Mouse (Mus musculus) midbrain, postnatal 0 days (tissue): Measurements from ENCODE around the gene Anxa8. TPM values are rescaled to one million over a fixed set of nuclear protein-coding genes. Genes with fewer than 3 reads are reported as not detected.

Experiments
- ATAC-seq: fragments of 200-750 bp; cut with Nextera tagmentation; 2 replicates; pipeline ENCODE4 v1.8.0; 2017; ENCODE audit warnings: moderate number of reproducible peaks, mild to moderate bottlenecking, moderate TSS enrichment, moderate library complexity; ENCODE audit not compliant: low FRiP score
- DNase-seq: peaks from one replicate; pipeline ENCODE4 v3.0.0-alpha.2; 2015; ENCODE audit warnings: low spot score
- H3K27ac ChIP-seq: fragments of 300-500 bp; sonication (generic); 2 replicates; pipeline ENCODE4 v1.5.1; 2014; ENCODE audit warnings: low read depth, mild to moderate bottlenecking, low read length, mixed read lengths
- H3K27me3 ChIP-seq: fragments of 300-500 bp; sonication (generic); 2 replicates; pipeline ENCODE4 v1.6.1; 2014; ENCODE audit warnings: low read length, control low read depth, mixed read lengths; ENCODE audit not compliant: insufficient read depth
- H3K36me3 ChIP-seq: fragments of 300-500 bp; sonication (generic); 2 replicates; pipeline ENCODE4 v1.6.1; 2014; ENCODE audit warnings: low read length, control low read depth, mixed read lengths; ENCODE audit not compliant: insufficient read depth
- H3K4me1 ChIP-seq: fragments of 300-500 bp; sonication (generic); 2 replicates; pipeline ENCODE4 v1.6.1; 2014; ENCODE audit warnings: mild to moderate bottlenecking, control low read depth, antibody characterized with exemption, low read length, mixed read lengths; ENCODE audit not compliant: insufficient read depth
- H3K4me2 ChIP-seq: fragments of 300-500 bp; sonication (generic); 2 replicates; pipeline ENCODE4 v1.6.1; 2014; ENCODE audit warnings: low read depth, mild to moderate bottlenecking, low read length, mixed read lengths; ENCODE audit not compliant: poor library complexity, severe bottlenecking
- H3K4me3 ChIP-seq: fragments of 300-500 bp; sonication (generic); 2 replicates; pipeline ENCODE4 v1.5.1; 2014; ENCODE audit warnings: low read depth, mild to moderate bottlenecking, low read length, moderate library complexity
- H3K9ac ChIP-seq: fragments of 300-500 bp; sonication (generic); replicated peaks from 2 replicates; pipeline ENCODE4 v1.6.1; 2014; ENCODE audit warnings: mild to moderate bottlenecking, low read length, moderate library complexity, mixed read lengths; ENCODE audit not compliant: poor library complexity, severe bottlenecking
- H3K9me3 ChIP-seq: fragments of 300-500 bp; sonication (generic); 2 replicates; pipeline ENCODE4 v1.6.1; 2016; ENCODE audit warnings: low read length, control low read depth
- CTCF ChIP-seq: IDR thresholded peaks from 2 replicates; pipeline ENCODE4 v1.5.1; 2016; ENCODE audit warnings: antibody characterized with exemption, mild to moderate bottlenecking
- WGBS: fragments of 180-500 bp; shearing (Covaris S2); extraction: QIAGEN DNeasy Blood & Tissue Kit; methylation state at CpG from one replicate; pipeline ENCODE4 v1.1.7; 2014; 5-methylcytosine and 5-hydroxymethylcytosine counted together
- polyA plus RNA-seq: library from polyadenylated mRNA; unstranded; fragments of >200 nt; fragmentation: Nextera tagmentation; extraction: Ambion mirVana; gene quantifications from 2 replicates; pipeline ENCODE4 v1.2.1, GENCODE M21; 2015
- total RNA-seq: library from RNA; depleted of rRNA; stranded (reverse); fragments of >200 nt; gene quantifications from 2 replicates; pipeline ENCODE4 v1.2.3, GENCODE M21; 2014

Anxa8 gene
- total and polyA plus RNA-seq, 2 experiments from 2014 or later: 0.73 to 0.93 TPM

GRCm38 (mm10) chr14:34075346-34075745 lies 10.4 kb upstream of the Anxa8 start:
- Histone ChIP-seq H3K27me3 (no peaks in the 10 kb centered on the region), H3K9ac (no peak overlapping the region), H3K27ac (no peak overlapping the region), H3K36me3 (no peaks in the 10 kb centered on the region), H3K4me3 (no peak overlapping the region), H3K9me3 (no peaks in the 10 kb centered on the region), H3K4me1 (0 out of 2 replicates have a peak, but pooled peaks cover 2% of the 10 kb centered on the region), H3K4me2 (no peak overlapping the region)
- DNase-seq: no peak
- no peak for ATAC-seq
- 38% methylated on average over 4 of the region's 4 CpGs for WGBS
- TF ChIP-seq CTCF: no peak

DNA sequence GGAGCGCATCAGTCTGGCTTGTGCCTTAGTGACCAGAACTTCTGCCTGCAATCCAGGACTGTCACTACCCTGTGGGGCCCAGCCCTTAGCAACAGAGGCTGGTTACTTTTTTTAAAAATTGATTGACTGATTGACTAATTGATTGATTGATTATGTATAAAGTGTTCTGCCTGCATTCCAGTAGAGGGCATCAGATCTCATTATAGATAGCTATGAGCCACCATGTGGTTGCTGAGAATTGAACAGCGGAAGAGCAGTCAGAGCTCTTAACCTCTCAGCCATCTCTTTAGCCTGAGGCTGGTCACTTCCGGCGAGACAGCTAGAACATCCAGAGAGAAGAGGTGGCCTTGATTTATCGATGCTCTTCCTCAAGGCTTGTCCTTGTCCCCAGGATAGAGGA lies 8.6 kb upstream of the Anxa8 start:
- Histone ChIP-seq H3K27me3 (no peaks in the 10 kb centered on the region), H3K36me3 (no peaks in the 10 kb centered on the region), H3K9ac (no peak overlapping the region), H3K9me3 (no peaks in the 10 kb centered on the region), H3K4me3 (no peak overlapping the region), H3K4me2 (no peak overlapping the region), H3K27ac (no peak overlapping the region), H3K4me1 (0 out of 2 replicates have a peak, but pooled peaks cover 2% of the 10 kb centered on the region)
- no peak for ATAC-seq
- DNase-seq: peak; percentile 12
- TF ChIP-seq CTCF: peak; percentile 64
- 66% methylated on average over 5 of the region's 5 CpGs for WGBS

DNA sequence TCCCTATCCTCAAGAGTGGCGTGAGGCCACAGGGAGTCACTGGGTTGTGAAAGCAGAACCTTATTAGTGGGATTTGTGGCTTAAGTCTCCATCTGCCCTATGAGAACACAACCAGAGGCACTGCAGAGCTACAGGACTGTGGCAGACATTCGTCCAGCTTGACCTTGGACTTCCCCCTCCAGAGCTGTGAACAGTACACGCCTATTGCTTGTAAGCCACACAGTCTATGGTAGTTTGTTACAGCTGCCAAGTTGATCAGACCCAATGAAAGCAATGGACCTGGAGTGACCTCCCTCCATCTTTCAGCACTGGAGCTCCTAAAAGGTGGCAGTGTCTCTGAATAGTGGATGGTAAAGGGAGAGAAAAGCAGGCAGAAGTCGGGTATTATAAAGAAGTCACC lies 7.5 kb upstream of the Anxa8 start:
- Histone ChIP-seq H3K9me3 (no peaks in the 10 kb centered on the region), H3K27me3 (no peaks in the 10 kb centered on the region), H3K27ac (no peak overlapping the region), H3K4me2 (no peak overlapping the region), H3K36me3 (no peaks in the 10 kb centered on the region), H3K4me1 (0 out of 2 replicates have a peak, but pooled peaks cover 2% of the 10 kb centered on the region), H3K9ac (no peak overlapping the region), H3K4me3 (no peak overlapping the region)
- 74% methylated on average over 4 of the region's 4 CpGs for WGBS
- TF ChIP-seq CTCF: no peak
- ATAC-seq (no peak), DNase-seq (no peak)

GRCm38 (mm10) chr14:34080321-34080997 lies 5.3 kb upstream of the Anxa8 start:
- H3K4me3 ChIP-seq: no peak overlapping the region
- ATAC-seq: peak; percentile 79
- H3K27ac ChIP-seq: no peak overlapping the region
- H3K4me1 ChIP-seq: 0 out of 2 replicates have a peak, but pooled peaks cover 2% of the 10 kb centered on the region
- H3K4me2 ChIP-seq: no peak overlapping the region
- H3K36me3 ChIP-seq: no peaks in the 10 kb centered on the region
- H3K9ac ChIP-seq: no peak overlapping the region
- no peaks in the 10 kb centered on the region for H3K27me3 ChIP-seq
- H3K9me3 ChIP-seq: no peaks in the 10 kb centered on the region
- DNase-seq: peak; percentile 95
- WGBS: 9% methylated on average over 11 of the region's 11 CpGs
- peak; percentile 95 for TF ChIP-seq CTCF

DNA sequence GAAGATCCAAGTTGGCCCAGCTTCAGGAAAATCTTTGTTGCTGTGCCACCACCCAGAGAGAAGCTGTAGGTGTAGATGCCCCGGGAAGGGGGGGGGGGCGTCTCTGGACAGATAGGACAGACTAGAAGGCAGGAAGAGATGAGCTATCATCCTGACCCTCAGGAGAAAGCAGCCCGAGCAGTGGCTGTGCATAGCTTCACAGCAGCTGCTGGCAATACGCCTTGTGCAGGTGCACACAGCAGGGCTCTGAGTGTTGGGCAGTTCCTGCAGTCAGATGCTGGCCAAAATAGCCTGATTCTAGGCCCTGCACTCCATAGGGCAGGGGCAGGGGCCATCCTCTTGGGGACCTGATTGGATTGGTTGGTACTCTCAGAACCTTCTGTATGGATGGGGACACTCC lies 1.0 kb downstream of the Anxa8 start:
- Histone ChIP-seq H3K27ac (no peak overlapping the region), H3K4me3 (no peak overlapping the region), H3K9me3 (no peaks in the 10 kb centered on the region), H3K9ac (no peak overlapping the region), H3K27me3 (no peaks in the 10 kb centered on the region), H3K4me1 (no peaks in the 10 kb centered on the region), H3K4me2 (no peak overlapping the region), H3K36me3 (no peaks in the 10 kb centered on the region)
- TF ChIP-seq CTCF: no peak
- WGBS: 63% methylated on average over 2 of the region's 4 CpGs
- DNase-seq (no peak), ATAC-seq (no peak)

DNA sequence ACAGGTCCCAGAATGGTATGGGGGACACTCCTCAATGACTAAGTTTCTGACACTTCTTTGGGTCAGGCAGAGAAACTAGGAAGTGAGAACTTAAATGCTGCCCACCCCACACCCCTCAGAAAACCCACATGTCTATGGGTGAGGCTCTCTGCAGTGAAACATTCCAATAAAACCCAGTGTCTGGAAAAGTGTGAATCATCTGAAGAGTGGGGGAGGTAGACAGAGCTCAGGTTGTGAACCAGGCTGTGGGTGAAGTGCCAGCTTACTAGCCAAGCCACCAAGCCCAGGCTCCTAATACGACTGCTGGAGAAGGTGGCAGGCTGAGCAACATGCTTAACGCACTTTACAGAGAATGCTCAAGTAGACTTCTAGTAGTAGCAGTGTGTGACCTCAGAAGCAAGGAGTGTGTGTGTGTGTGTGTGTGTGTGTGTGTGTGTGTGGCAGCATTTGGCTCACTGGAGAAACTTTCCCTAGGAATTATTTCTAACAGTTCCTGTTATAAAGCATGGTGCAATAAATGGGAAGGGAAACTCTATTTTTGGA lies 2.1 kb downstream of the Anxa8 start:
- Histone ChIP-seq H3K9me3 (no peaks in the 10 kb centered on the region), H3K4me3 (no peak overlapping the region), H3K27me3 (no peaks in the 10 kb centered on the region), H3K4me1 (no peaks in the 10 kb centered on the region), H3K36me3 (no peaks in the 10 kb centered on the region), H3K9ac (no peak overlapping the region), H3K27ac (no peak overlapping the region), H3K4me2 (no peak overlapping the region)
- no peak for TF ChIP-seq CTCF
- 77% methylated on average over 2 of the region's 2 CpGs for WGBS
- no peak for DNase-seq
- ATAC-seq: no peak
